Mouse (Mus musculus) embryonic fibroblast, embryonic 13.5 days (primary cell): ENCODE data around the gene Tnik.

Experiments
- CTCF ChIP-seq: IDR thresholded peaks from 2 replicates; pipeline ENCODE4 v1.5.1; 2011; ENCODE audit warnings: mild to moderate bottlenecking, control low read depth, low read length, moderate library complexity, borderline replicate concordance; ENCODE audit not compliant: insufficient read depth
- POLR2A ChIP-seq: IDR thresholded peaks from 2 replicates; pipeline ENCODE4 v1.6.1; 2011; ENCODE audit warnings: low read depth, mild to moderate bottlenecking, control low read depth, low read length, moderate library complexity

- TF ChIP-seq CTCF (no peak), POLR2A (peak; percentile 69)
Measured at GRCm38 (mm10) chr3:28263002-28263947, at the start of gene Tnik.
